Mouse (Mus musculus): ENCODE measurements around the gene Terb1. TPM values are rescaled to one million over a fixed set of nuclear protein-coding genes. Genes with fewer than 3 reads are reported as not detected.

Terb1 gene
- total RNA-seq (2023) = 3.6 to 4.5 TPM (median 3.7 TPM) in 4 replicates

DNA sequence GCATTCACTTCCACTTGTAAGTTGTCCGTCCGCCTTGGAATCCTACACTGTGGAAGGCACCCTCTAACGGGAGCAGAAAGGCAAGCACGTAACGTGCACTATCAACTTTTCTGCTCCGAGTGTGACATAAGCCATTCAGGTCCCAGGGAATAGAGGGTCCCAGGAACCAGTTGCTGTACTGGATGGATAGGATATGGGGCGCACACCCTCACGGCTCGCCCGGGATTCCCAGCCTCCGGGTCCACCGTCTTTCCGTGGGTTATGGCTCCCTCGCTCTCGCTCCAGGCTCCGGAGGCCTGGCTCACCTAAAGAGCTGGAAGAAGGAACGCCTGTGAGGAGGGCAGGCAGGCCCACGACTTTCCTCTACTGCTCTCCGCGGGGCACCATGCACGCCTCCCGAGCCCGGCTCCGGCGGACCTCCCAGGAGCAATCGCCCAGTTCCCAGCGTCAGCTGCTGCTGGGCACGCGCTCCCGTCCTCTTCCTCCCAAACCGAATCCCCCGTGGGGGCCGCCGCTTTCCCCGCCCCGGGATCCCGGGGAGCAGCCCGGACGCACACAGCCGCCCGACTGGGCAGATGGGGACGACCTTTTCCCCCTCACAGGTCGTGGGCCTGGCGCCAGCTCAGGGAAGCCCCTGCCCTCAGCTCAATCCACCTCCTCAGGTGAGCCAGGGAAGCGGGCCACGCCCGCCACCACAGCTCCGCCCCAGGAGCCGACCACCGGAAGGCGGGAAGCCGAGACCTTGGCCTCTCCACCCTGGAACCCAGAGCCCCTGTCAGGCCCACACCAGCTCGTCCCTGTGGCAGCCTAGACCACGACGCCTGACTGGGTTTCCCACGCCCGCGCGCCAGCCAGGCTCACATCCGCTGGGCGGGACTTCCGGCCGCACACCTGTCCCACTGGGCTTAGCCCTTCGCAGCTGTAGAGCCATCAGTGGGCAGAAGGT lies at the start of gene Terb1:
TSS of gene Terb1 (minus strand) at position 850 of the 946 bp plus-strand sequence.

DNA sequence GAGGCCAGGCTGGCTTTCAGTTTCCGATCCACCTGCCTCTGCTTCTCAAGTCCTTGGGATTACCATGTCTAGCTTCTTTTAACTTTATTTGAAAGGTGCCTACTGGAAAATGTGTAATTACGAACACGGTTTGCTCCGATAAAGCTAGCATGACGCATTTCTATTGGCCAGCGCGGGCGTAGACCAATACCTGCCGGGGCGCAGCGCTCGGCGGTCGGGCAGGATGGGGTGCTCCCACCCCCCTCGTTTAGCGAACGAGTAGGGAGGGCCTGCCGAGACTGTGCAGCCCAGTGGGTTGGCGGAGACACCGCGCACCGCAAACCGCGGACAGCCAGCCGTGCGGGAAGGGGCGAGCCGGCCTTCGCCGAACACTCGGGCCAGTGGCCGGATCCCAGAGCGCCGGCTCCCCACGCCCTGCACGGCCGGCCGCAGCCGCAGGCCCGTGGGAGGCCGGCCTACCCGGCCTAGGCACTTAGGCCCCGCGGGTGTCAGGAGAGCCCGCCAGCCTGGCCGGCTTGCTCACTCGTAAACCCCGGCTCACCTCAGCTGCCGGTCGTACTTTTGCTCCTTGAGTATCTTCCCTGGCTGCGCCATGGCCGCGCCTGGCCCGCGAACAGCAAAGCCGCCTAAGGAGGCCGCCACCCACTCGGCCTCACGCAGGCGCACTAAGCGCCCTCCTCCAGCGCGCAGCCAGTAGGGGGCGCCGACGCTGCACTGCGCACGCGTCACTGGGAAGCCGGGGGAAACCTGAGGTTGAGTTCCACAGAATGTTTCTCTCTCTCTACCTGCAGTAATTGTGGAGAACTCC lies 24.5 kb upstream of the Terb1 start, which contains the start of the genes Nae1 and Car7:
TSS of gene Nae1 (minus strand) at position 667 of the 808 bp plus-strand sequence.
TSS of gene Car7 (plus strand) at position 719 of the 808 bp plus-strand sequence.

DNA sequence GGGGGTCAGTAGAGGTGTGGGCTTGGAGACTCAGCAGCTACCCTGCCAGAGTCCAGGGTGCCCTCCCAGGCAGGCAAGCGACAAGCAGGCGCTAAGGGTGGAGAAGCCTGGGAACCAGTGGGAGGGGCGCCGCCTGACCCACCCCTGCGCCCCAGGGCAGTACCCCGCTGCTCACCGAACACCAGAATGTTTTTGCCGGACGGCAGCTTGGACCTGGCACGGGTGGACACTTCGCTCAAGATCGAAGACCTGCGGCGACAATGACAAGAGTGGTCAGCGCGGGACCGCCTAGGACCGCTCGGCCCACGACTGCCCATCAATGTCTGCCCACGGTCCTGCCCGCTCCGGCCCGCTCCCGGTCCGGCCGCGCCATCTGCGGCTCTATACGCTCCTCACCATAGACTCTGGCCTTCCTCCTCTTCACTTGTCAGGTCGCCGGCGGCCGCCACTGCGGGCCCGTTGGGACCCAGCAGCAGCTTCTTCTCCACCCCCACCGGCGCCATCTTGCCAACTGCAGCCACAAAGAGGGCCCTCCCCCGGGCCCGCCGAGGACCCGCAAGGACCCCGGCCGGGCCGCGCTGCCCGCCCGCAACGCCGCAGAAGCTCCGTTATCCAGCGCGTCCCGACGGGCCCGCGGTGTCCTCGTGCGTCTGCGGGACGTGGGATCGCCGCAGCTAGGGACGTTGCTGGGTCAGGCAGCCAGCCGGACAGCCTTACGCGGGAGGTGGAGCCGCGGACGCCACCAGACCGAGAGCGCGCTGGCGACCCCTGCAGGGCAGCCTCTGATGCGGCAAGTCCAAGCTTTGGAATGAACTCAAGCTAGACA lies 67.2 kb downstream of the Terb1 start, which contains the start of gene Dync1li2:
TSS of gene Dync1li2 (minus strand) at position 749 of the 826 bp plus-strand sequence.

Other genes starting within 250 kb of the Terb1 start
- gene Cmtm2a, start 216.7 kb downstream of the Terb1 start, total RNA-seq (2023) = not detected in 4 replicates
- not detected in 4 replicates for gene Gm45711, start 199.8 kb downstream of the Terb1 start, total RNA-seq (2023)
- not detected in 4 replicates for gene Cmtm1, start 199.8 kb downstream of the Terb1 start, total RNA-seq (2023)
- not detected in 4 replicates for gene Gm11020, start 188.3 kb downstream of the Terb1 start, total RNA-seq (2023)
- not detected in 4 replicates for gene Cmtm2b, start 187.7 kb downstream of the Terb1 start, total RNA-seq (2023)
- gene Cmtm3, start 170.5 kb downstream of the Terb1 start, total RNA-seq (2023) = 13.0 to 18.3 TPM (median 15.5 TPM) in 4 replicates
- 0.77 to 0.94 TPM (median 0.84 TPM) in 4 replicates for gene Cmtm4, start 114.1 kb downstream of the Terb1 start, total RNA-seq (2023)
- gene Dync1li2, start 66.9 kb downstream of the Terb1 start, total RNA-seq (2023) = 63.0 to 107 TPM (median 77.6 TPM) in 4 replicates
- 40.8 to 47.9 TPM (median 44.3 TPM) in 4 replicates for gene Nae1, start 24.7 kb upstream of the Terb1 start, total RNA-seq (2023)
- 0.64 to 2.0 TPM (median 1.8 TPM) in 4 replicates for gene Car7, start 24.8 kb upstream of the Terb1 start, total RNA-seq (2023)
- 9.9 to 10.4 TPM (median 10.1 TPM) in 4 replicates for gene Pdp2, start 81.5 kb upstream of the Terb1 start, total RNA-seq (2023)
- gene Cdh16, start 114.5 kb upstream of the Terb1 start, total RNA-seq (2023) = not detected in 4 replicates
- 29.3 to 40.7 TPM (median 34.1 TPM) in 4 replicates for gene Rrad, start 121.4 kb upstream of the Terb1 start, total RNA-seq (2023)
- 23.2 to 31.8 TPM (median 30.3 TPM) in 4 replicates for gene Ciao2b, start 132.1 kb upstream of the Terb1 start, total RNA-seq (2023)
- not detected in 4 replicates for gene Ces2a, start 224.1 kb upstream of the Terb1 start, total RNA-seq (2023)